Mouse (Mus musculus) pancreas, adult 10 weeks (tissue): Measurements from ENCODE around the gene Prss35. TPM values are rescaled to one million over a fixed set of nuclear protein-coding genes. Genes with fewer than 3 reads are reported as not detected.

Experiments used
- polyA plus RNA-seq: library from polyadenylated mRNA; stranded (reverse); fragments of 350-450 nt; fragmentation: Illumina TruSeq; extraction: RNeasy Lipid Tissue Mini Kit (QIAGEN cat#74804); gene quantifications from one replicate; pipeline ENCODE4 v1.2.3, GENCODE M21; 2015; ENCODE audit warnings: low read depth, low replicate concordance; ENCODE audit not compliant: insufficient read depth

Gene Prss35
- not detected for polyA plus RNA-seq

GRCm38 (mm10) chr9:86742959-86743911 is at the start of gene Prss35:
Gene Prss35 (plus strand): TSS chr9:86743649.

DNA sequence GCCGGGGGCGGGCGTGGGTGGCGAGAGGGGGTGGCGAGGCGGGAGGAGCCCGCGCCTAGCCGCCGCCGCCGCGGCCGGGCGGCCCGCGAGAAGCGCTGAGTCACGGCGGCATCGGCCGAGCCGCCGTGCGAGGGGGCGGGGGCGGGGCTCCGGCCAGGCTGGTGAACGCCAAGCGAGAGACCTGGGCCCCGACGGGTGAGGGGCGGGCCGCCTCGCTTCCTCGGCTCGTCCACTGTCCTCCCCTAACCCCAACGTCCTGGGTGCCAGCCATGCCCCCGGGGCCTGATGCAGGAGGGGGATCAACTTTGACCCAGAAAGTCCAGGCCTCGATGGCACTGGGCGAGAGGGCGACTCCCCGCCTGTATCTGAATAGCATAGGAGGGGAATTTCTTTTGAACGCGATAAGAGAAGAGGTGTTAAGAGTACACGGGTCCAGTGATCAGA is 47.6 kb upstream of the Prss35 start, which contains the start of gene Me1:
Gene Me1 (minus strand): TSS at position 136 of the 444 bp plus-strand sequence.

Other genes with a start within 250 kb of the Prss35 start
- gene Pgm3, start 171.8 kb upstream of the Prss35 start, polyA plus RNA-seq, result 3.7 TPM
- gene Rwdd2a, start 171.7 kb upstream of the Prss35 start, polyA plus RNA-seq, result 1.3 TPM
- gene Me1, start 47.7 kb upstream of the Prss35 start, polyA plus RNA-seq, result 6.4 TPM
- gene Snap91, start 137.0 kb downstream of the Prss35 start, polyA plus RNA-seq, result 0.61 TPM